Mouse (Mus musculus) forebrain, embryonic 12.5 days (tissue): ENCODE data around the gene Cetn4. TPM values are rescaled to one million over a fixed set of nuclear protein-coding genes. Genes with fewer than 3 reads are reported as not detected.
A peak's percentile ranks its signal among the peaks of the same experiment; 100 is the strongest.

ENCODE experiments used
- ATAC-seq: fragments of 200-750 bp; cut with Nextera tagmentation; 2 replicates; pipeline ENCODE4 v1.8.0; 2017; ENCODE audit warnings: moderate TSS enrichment; ENCODE audit not compliant: low FRiP score
- H3K27ac ChIP-seq: fragments of 300-500 bp; sonication (generic); 2 replicates; pipeline ENCODE4 v1.5.1; 2016; ENCODE audit warnings: mild to moderate bottlenecking
- H3K27me3 ChIP-seq: fragments of 300-500 bp; sonication (generic); 2 replicates; pipeline ENCODE4 v1.6.1; 2016; ENCODE audit warnings: mild to moderate bottlenecking
- H3K36me3 ChIP-seq: fragments of 300-500 bp; sonication (generic); replicated peaks from 2 replicates; pipeline ENCODE4 v1.6.1; 2016; ENCODE audit warnings: mild to moderate bottlenecking
- H3K4me1 ChIP-seq: fragments of 300-500 bp; sonication (generic); 2 replicates; pipeline ENCODE4 v1.6.1; 2016
- H3K4me2 ChIP-seq: fragments of 300-500 bp; sonication (generic); 2 replicates; pipeline ENCODE4 v1.6.1; 2016; ENCODE audit warnings: mild to moderate bottlenecking, moderate library complexity
- H3K4me3 ChIP-seq: fragments of 300-500 bp; sonication (generic); replicated peaks from 2 replicates; pipeline ENCODE4 v1.5.1; 2016; ENCODE audit warnings: mild to moderate bottlenecking
- H3K9ac ChIP-seq: fragments of 300-500 bp; sonication (generic); 2 replicates; pipeline ENCODE4 v1.6.1; 2016; ENCODE audit warnings: mild to moderate bottlenecking
- H3K9me3 ChIP-seq: fragments of 300-500 bp; sonication (generic); 2 replicates; pipeline ENCODE4 v1.6.1; 2016
- WGBS: fragments of 180-500 bp; shearing (Covaris S2); methylation state at CpG from one replicate; pipeline ENCODE4 v1.1.7; 2016; 5-methylcytosine and 5-hydroxymethylcytosine counted together
- polyA plus RNA-seq: library from polyadenylated mRNA; unstranded; fragments of >200 nt; fragmentation: Nextera tagmentation; extraction: Ambion mirVana; gene quantifications from 2 replicates; pipeline ENCODE4 v1.2.1, GENCODE M21; 2016

Gene Cetn4
- 2.1 and 2.9 TPM in 2 replicates for polyA plus RNA-seq

- H3K27ac ChIP-seq: peak within 1 kb of the TSS; percentile 73; the same call in 1 of the 2 replicates
- H3K4me2 ChIP-seq: peak within 1 kb of the TSS; percentile 67
- WGBS: under 1% methylated on average over 54 of the region's 54 CpGs
- H3K4me3 ChIP-seq: peak within 1 kb of the TSS; percentile 83
- H3K9me3 ChIP-seq: no peaks in the 10 kb centered on the region
- no peaks in the 10 kb centered on the region for H3K27me3 ChIP-seq
- no peaks in the 10 kb centered on the region for H3K36me3 ChIP-seq
- peak within 1 kb of the TSS; percentile 91 for H3K9ac ChIP-seq
- peaks cover 13% of the 10 kb centered on the region for H3K4me1 ChIP-seq
- peak; percentile 100 for ATAC-seq
These were observed at the start of gene Cetn4, which contains the start of gene Bbs12 for GRCm38 (mm10) chr3:37312370-37312941. Gene Cetn4, minus strand, starts transcription at chr3:37312708. Gene Bbs12, plus strand, starts transcription at chr3:37312554.

- Histone ChIP-seq H3K27me3 (no peaks in the 10 kb centered on the region), H3K9me3 (no peaks in the 10 kb centered on the region), H3K36me3 (no peaks in the 10 kb centered on the region), H3K4me1 (no peaks in the 10 kb centered on the region), H3K4me2 (no peak overlapping the region), H3K9ac (no peak overlapping the region), H3K4me3 (no peak overlapping the region), H3K27ac (no peak overlapping the region)
- ATAC-seq: no peak
- WGBS: 84% methylated on average over 9 of the region's 9 CpGs
These were observed 48.2 kb upstream of the Cetn4 start for GRCm38 (mm10) chr3:37360729-37361128.

- Histone ChIP-seq H3K27me3 (peaks cover 7% of the 10 kb centered on the region), H3K27ac (no peak overlapping the region), H3K4me3 (no peak overlapping the region), H3K4me1 (no peaks in the 10 kb centered on the region), H3K9me3 (no peaks in the 10 kb centered on the region), H3K36me3 (no peaks in the 10 kb centered on the region), H3K4me2 (no peak overlapping the region), H3K9ac (no peak overlapping the region)
- ATAC-seq: no peak
- WGBS: 71% methylated on average over 1 of the region's 1 CpGs
These were observed 42.2 kb upstream of the Cetn4 start for GRCm38 (mm10) chr3:37354737-37355136.

GRCm38 (mm10) chr3:37353951-37354481, 41.5 kb upstream of the Cetn4 start:
- peaks cover 3% of the 10 kb centered on the region; the same call in 1 of the 2 replicates for H3K4me1 ChIP-seq
- H3K4me2 ChIP-seq: no peak overlapping the region
- 81% methylated on average over 10 of the region's 10 CpGs for WGBS
- no peak for ATAC-seq
- peaks cover 14% of the 10 kb centered on the region for H3K27me3 ChIP-seq
- H3K9ac ChIP-seq: no peak overlapping the region
- no peak overlapping the region for H3K27ac ChIP-seq
- no peaks in the 10 kb centered on the region for H3K36me3 ChIP-seq
- H3K9me3 ChIP-seq: no peaks in the 10 kb centered on the region
- no peak overlapping the region for H3K4me3 ChIP-seq

GRCm38 (mm10) chr3:37350386-37350785, 37.9 kb upstream of the Cetn4 start:
- Histone ChIP-seq H3K4me3 (no peak overlapping the region), H3K36me3 (no peaks in the 10 kb centered on the region), H3K9me3 (no peaks in the 10 kb centered on the region), H3K9ac (no peak overlapping the region), H3K4me2 (no peak overlapping the region), H3K27me3 (peaks cover 40% of the 10 kb centered on the region), H3K27ac (no peak overlapping the region), H3K4me1 (peaks cover 13% of the 10 kb centered on the region)
- WGBS: 58% methylated on average over 7 of the region's 7 CpGs
- ATAC-seq: no peak

- Histone ChIP-seq H3K27me3 (peaks cover 40% of the 10 kb centered on the region), H3K4me3 (peak overlapping the region; percentile 65), H3K4me2 (peak overlapping the region; percentile 98), H3K9ac (peak overlapping the region; percentile 74), H3K9me3 (no peaks in the 10 kb centered on the region), H3K27ac (no peak overlapping the region), H3K4me1 (peaks cover 13% of the 10 kb centered on the region), H3K36me3 (no peaks in the 10 kb centered on the region)
- 8% methylated on average over 8 of the region's 8 CpGs for WGBS
- ATAC-seq: peak; percentile 41; the same call in 1 of the 2 replicates
These were observed 36.6 kb upstream of the Cetn4 start for GRCm38 (mm10) chr3:37349166-37349548.

GRCm38 (mm10) chr3:37348221-37349165, 36.0 kb upstream of the Cetn4 start, which contains the start of gene Fgf2:
Gene Fgf2, plus strand, starts transcription at chr3:37348346.
- Histone ChIP-seq H3K9ac (peak within 1 kb of the TSS; percentile 74), H3K4me1 (peaks cover 13% of the 10 kb centered on the region), H3K4me3 (peak within 1 kb of the TSS; percentile 65), H3K27ac (no peak within 1 kb of the TSS), H3K27me3 (peaks cover 40% of the 10 kb centered on the region), H3K36me3 (no peaks in the 10 kb centered on the region), H3K9me3 (no peaks in the 10 kb centered on the region), H3K4me2 (peak within 1 kb of the TSS; percentile 98)
- peak; percentile 64 for ATAC-seq
- WGBS: under 1% methylated on average over 72 of the region's 75 CpGs

- H3K9me3 ChIP-seq: no peaks in the 10 kb centered on the region
- H3K36me3 ChIP-seq: no peaks in the 10 kb centered on the region
- peak overlapping the region; percentile 98 for H3K4me2 ChIP-seq
- peaks cover 40% of the 10 kb centered on the region for H3K27me3 ChIP-seq
- no peak overlapping the region for H3K27ac ChIP-seq
- no peak for ATAC-seq
- peak overlapping the region; percentile 65; the same call in 1 of the 2 replicates for H3K4me3 ChIP-seq
- peaks cover 13% of the 10 kb centered on the region for H3K4me1 ChIP-seq
- H3K9ac ChIP-seq: 0 out of 2 replicates have a peak overlapping the region, but pooled peaks have one; percentile 74
- 33% methylated on average over 9 of the region's 9 CpGs for WGBS
These were observed 35.2 kb upstream of the Cetn4 start for GRCm38 (mm10) chr3:37347671-37348070.

GRCm38 (mm10) chr3:37342811-37343210, 30.3 kb upstream of the Cetn4 start:
- Histone ChIP-seq H3K27ac (no peak overlapping the region), H3K4me3 (no peak overlapping the region), H3K36me3 (no peaks in the 10 kb centered on the region), H3K4me2 (no peak overlapping the region), H3K4me1 (peaks cover under 1% of the 10 kb centered on the region), H3K9me3 (no peaks in the 10 kb centered on the region), H3K9ac (no peak overlapping the region), H3K27me3 (peaks cover 15% of the 10 kb centered on the region)
- WGBS: 77% methylated on average over 5 of the region's 5 CpGs
- ATAC-seq: no peak

- Histone ChIP-seq H3K27me3 (no peaks in the 10 kb centered on the region), H3K4me1 (no peaks in the 10 kb centered on the region), H3K27ac (no peak overlapping the region), H3K4me2 (no peak overlapping the region), H3K9me3 (no peaks in the 10 kb centered on the region), H3K9ac (no peak overlapping the region), H3K36me3 (no peaks in the 10 kb centered on the region), H3K4me3 (no peak overlapping the region)
- WGBS: 55% methylated on average over 5 of the region's 5 CpGs
- no peak for ATAC-seq
These were observed 28.6 kb upstream of the Cetn4 start for GRCm38 (mm10) chr3:37341110-37341509.

GRCm38 (mm10) chr3:37334053-37334452, 21.5 kb upstream of the Cetn4 start:
- H3K4me2 ChIP-seq: no peak overlapping the region
- H3K36me3 ChIP-seq: no peaks in the 10 kb centered on the region
- WGBS: 92% methylated on average over 4 of the region's 4 CpGs
- H3K4me1 ChIP-seq: no peaks in the 10 kb centered on the region
- H3K4me3 ChIP-seq: no peak overlapping the region
- no peaks in the 10 kb centered on the region for H3K27me3 ChIP-seq
- no peak overlapping the region for H3K9ac ChIP-seq
- ATAC-seq: no peak
- H3K27ac ChIP-seq: no peak overlapping the region
- no peaks in the 10 kb centered on the region for H3K9me3 ChIP-seq

GRCm38 (mm10) chr3:37331999-37332449, 19.5 kb upstream of the Cetn4 start:
- H3K27me3 ChIP-seq: no peaks in the 10 kb centered on the region
- H3K36me3 ChIP-seq: no peaks in the 10 kb centered on the region
- ATAC-seq: no peak
- 67% methylated on average over 6 of the region's 6 CpGs for WGBS
- H3K4me2 ChIP-seq: no peak overlapping the region
- no peak overlapping the region for H3K9ac ChIP-seq
- H3K27ac ChIP-seq: no peak overlapping the region
- no peaks in the 10 kb centered on the region for H3K4me1 ChIP-seq
- no peaks in the 10 kb centered on the region for H3K9me3 ChIP-seq
- H3K4me3 ChIP-seq: no peak overlapping the region
